Mouse (Mus musculus) CH12.LX (cell line): ENCODE results near the gene Ppil1. TPM values are rescaled to one million over a fixed set of nuclear protein-coding genes. Genes with fewer than 3 reads are reported as not detected.
A peak's percentile ranks its signal among the peaks of the same experiment; 100 is the strongest.

Source experiments
- DNase-seq: peaks from one replicate; pipeline ENCODE4 v3.0.0-alpha.2; 2013; ENCODE audit errors: extremely low read depth
- H3K27ac ChIP-seq: 2 replicates; pipeline ENCODE4 v1.5.1; 2012; ENCODE audit warnings: low read depth, mild to moderate bottlenecking, control low read depth, moderate library complexity; ENCODE audit not compliant: insufficient read depth
- H3K27me3 ChIP-seq: replicated peaks from 2 replicates; pipeline ENCODE3; 2012; ENCODE audit warnings: inconsistent platforms
- H3K36me3 ChIP-seq, 2 experiments: replicated peaks in 1 of 2; 2 replicates each; pipeline versions ENCODE3 to v1.6.1; 2012; ENCODE audit warnings: inconsistent platforms in 1 of 2, low read length in 1 of 2, mild to moderate bottlenecking in 1 of 2, mixed read lengths in 1 of 2, moderate library complexity in 1 of 2; ENCODE audit not compliant: control insufficient read depth in 1 of 2, insufficient read depth in 1 of 2
- H3K4me1 ChIP-seq, 2 experiments: 2 replicates each; pipeline ENCODE4 v1.6.1; 2012; ENCODE audit warnings: inconsistent platforms in 1 of 2, moderate library complexity in 1 of 2; ENCODE audit not compliant: insufficient read depth in 2 of 2, control insufficient read depth in 1 of 2
- H3K4me2 ChIP-seq: 2 replicates; pipeline ENCODE4 v1.6.1; 2012; ENCODE audit warnings: low read depth, mild to moderate bottlenecking, control low read depth; ENCODE audit not compliant: poor library complexity, insufficient read depth, severe bottlenecking
- H3K4me3 ChIP-seq, 3 experiments: fragments of 150-350 bp in 1 of 3; sonication (generic) in 1 of 3; replicated peaks in 1 of 3; 2 replicates each; pipeline versions ENCODE3 to v1.5.1; 2011 to 2012; ENCODE audit warnings: low read depth in 2 of 3, low read length in 2 of 3, mild to moderate bottlenecking in 2 of 3, moderate library complexity in 2 of 3, control low read depth in 1 of 3, improper control_type of control experiment in 1 of 3, inconsistent platforms in 1 of 3, mixed read lengths in 1 of 3; ENCODE audit not compliant: poor library complexity in 1 of 3
- H3K79me2 ChIP-seq: replicated peaks from 2 replicates; pipeline ENCODE4 v1.6.1; 2012; ENCODE audit warnings: mild to moderate bottlenecking, moderate library complexity; ENCODE audit not compliant: control insufficient read depth, poor library complexity, insufficient read depth, severe bottlenecking; ENCODE audit errors: extremely low read depth
- H3K9ac ChIP-seq: 2 replicates; pipeline ENCODE4 v1.6.1; 2012; ENCODE audit warnings: low read depth, mild to moderate bottlenecking, control low read depth, moderate library complexity; ENCODE audit not compliant: insufficient read depth
- H3K9me3 ChIP-seq: replicated peaks from 2 replicates; pipeline ENCODE3; 2012; ENCODE audit warnings: low read length, inconsistent platforms, mixed read lengths
- BHLHE40 ChIP-seq: IDR thresholded peaks from 2 replicates; pipeline ENCODE4 v1.6.1; 2011; ENCODE audit warnings: mild to moderate bottlenecking, low read depth, low read length, improper control_type of control experiment
- CHD2 ChIP-seq: IDR thresholded peaks from 2 replicates; pipeline ENCODE4 v1.6.1; 2011; ENCODE audit warnings: low read length, improper control_type of control experiment
- E2F4 ChIP-seq: IDR thresholded peaks from 2 replicates; pipeline ENCODE4 v1.6.1; 2011; ENCODE audit warnings: low read depth, low read length, improper control_type of control experiment; ENCODE audit not compliant: insufficient replicate concordance
- EP300 ChIP-seq: IDR thresholded peaks from 2 replicates; pipeline ENCODE4 v1.6.1; 2011; ENCODE audit warnings: low read length, improper control_type of control experiment
- ETS1 ChIP-seq: conservative IDR thresholded peaks from 2 replicates; pipeline ENCODE4 v1.6.1; 2012; ENCODE audit warnings: low read depth, mild to moderate bottlenecking, inconsistent platforms, low read length, improper control_type of control experiment, moderate library complexity
- JUN ChIP-seq: IDR thresholded peaks from 2 replicates; pipeline ENCODE4 v1.6.1; 2011; ENCODE audit warnings: low read depth, mild to moderate bottlenecking, low read length, improper control_type of control experiment, moderate library complexity; ENCODE audit not compliant: insufficient read depth
- KAT2A ChIP-seq: IDR thresholded peaks from 2 replicates; pipeline ENCODE4 v1.6.1; 2012; ENCODE audit warnings: low read length, improper control_type of control experiment, inconsistent platforms; ENCODE audit not compliant: insufficient replicate concordance
- MAFK ChIP-seq: IDR thresholded peaks from 2 replicates; pipeline ENCODE4 v1.6.1; 2011; ENCODE audit warnings: low read length, improper control_type of control experiment; ENCODE audit not compliant: insufficient replicate concordance
- MAZ ChIP-seq: IDR thresholded peaks from 2 replicates; pipeline ENCODE4 v1.6.1; 2012; ENCODE audit warnings: low read depth, mild to moderate bottlenecking, inconsistent platforms, low read length, improper control_type of control experiment, moderate library complexity
- MEF2A ChIP-seq: IDR thresholded peaks from 2 replicates; pipeline ENCODE4 v1.6.1; 2014; ENCODE audit warnings: low read depth, mild to moderate bottlenecking, inconsistent platforms, low read length, improper control_type of control experiment, borderline replicate concordance
- NELFE ChIP-seq: IDR thresholded peaks from 2 replicates; pipeline ENCODE4 v1.6.1; 2011; ENCODE audit warnings: low read depth, low read length, improper control_type of control experiment
- NRF1 ChIP-seq: IDR thresholded peaks from 2 replicates; pipeline ENCODE4 v1.6.1; 2014; ENCODE audit warnings: low read depth, mild to moderate bottlenecking, inconsistent platforms, low read length, improper control_type of control experiment, moderate library complexity
- POLR2A ChIP-seq: IDR thresholded peaks from 2 replicates; pipeline ENCODE4 v1.6.1; 2011; ENCODE audit warnings: low read depth, mild to moderate bottlenecking, improper control_type of control experiment, low read length
- POLR2AphosphoS2 ChIP-seq: IDR thresholded peaks from 2 replicates; pipeline ENCODE4 v1.6.1; 2011; ENCODE audit warnings: low read depth, low read length, improper control_type of control experiment
- SIN3A ChIP-seq: IDR thresholded peaks from 2 replicates; pipeline ENCODE4 v1.6.1; 2012; ENCODE audit warnings: low read length, improper control_type of control experiment, inconsistent platforms
- TBP ChIP-seq: conservative IDR thresholded peaks from 2 replicates; pipeline ENCODE4 v1.6.1; 2011; ENCODE audit warnings: low read depth, low read length, improper control_type of control experiment
- TCF12 ChIP-seq: IDR thresholded peaks from 2 replicates; pipeline ENCODE4 v1.6.1; 2014; ENCODE audit warnings: low read depth, mild to moderate bottlenecking, inconsistent platforms, low read length, improper control_type of control experiment
- USF1 ChIP-seq: IDR thresholded peaks from 2 replicates; pipeline ENCODE4 v1.6.1; 2014; ENCODE audit warnings: low read depth, mild to moderate bottlenecking, inconsistent platforms, low read length, improper control_type of control experiment
- ZC3H11A ChIP-seq: IDR thresholded peaks from 2 replicates; pipeline ENCODE4 v1.6.1; 2012; ENCODE audit warnings: low read depth, mild to moderate bottlenecking, inconsistent platforms, low read length, improper control_type of control experiment
- ZMIZ1 ChIP-seq: IDR thresholded peaks from 2 replicates; pipeline ENCODE4 v1.6.1; 2012; ENCODE audit warnings: low read depth, mild to moderate bottlenecking, inconsistent platforms, low read length, improper control_type of control experiment
- ZNF384 ChIP-seq: IDR thresholded peaks from 2 replicates; pipeline ENCODE4 v1.6.1; 2012; ENCODE audit warnings: low read depth, low read length, improper control_type of control experiment, inconsistent platforms
- dilution Hi-C: fragments of 300-500 bp; cut with MboI; formaldehyde crosslinking; loops from 2 replicates; pipeline ENCODE4 v1.14.3; 2020; ENCODE audit warnings: low sequenced_read_pairs; ENCODE audit not compliant: extremely low pct_unique_long_range_greater_than_20kb, extremely low pct_ligation_motif_present
- in situ Hi-C: fragments of 300-500 bp; cut with MboI; formaldehyde crosslinking; loops from 3 replicates; pipeline ENCODE4 v1.14.3; 2019; ENCODE audit warnings: low sequenced_read_pairs, low pct_ligation_motif_present, low pct_unique_long_range_greater_than_20kb, mixed read lengths
- polyA plus RNA-seq: library from polyadenylated mRNA; unstranded; fragments of >175 nt; gene quantifications from 2 replicates; pipeline ENCODE4 v1.2.1, GENCODE M21; 2012; ENCODE audit warnings: low read depth; ENCODE audit not compliant: insufficient read length
- total RNA-seq, 2 experiments: library from RNA; depleted of rRNA; stranded (reverse); fragments of 300-350 nt in 1 of 2; fragments of >200 nt in 1 of 2; gene quantifications; 2 replicates each; pipeline ENCODE4 v1.2.3; 2012 to 2014

Gene Ppil1
- total and polyA plus RNA-seq, 3 experiments: 97.2 to 143 (median 107) TPM

- TF ChIP-seq POLR2A: peak; percentile 79
- TF ChIP-seq EP300: no peak
- TF ChIP-seq ZNF384: no peak
- no peak for TF ChIP-seq ZC3H11A
- TF ChIP-seq USF1: no peak
- TF ChIP-seq POLR2AphosphoS2: no peak
- TF ChIP-seq MEF2A: peak; percentile 85
- peak; percentile 52; the same call in 1 of the 2 replicates for TF ChIP-seq E2F4
- no peak for TF ChIP-seq TBP
- peak; percentile 79 for TF ChIP-seq NELFE
- peak; percentile 92 for TF ChIP-seq TCF12
- peak; percentile 97 for TF ChIP-seq SIN3A
- TF ChIP-seq MAFK: no peak
- peak; percentile 63; the same call in 1 of the 2 replicates for TF ChIP-seq ZMIZ1
- TF ChIP-seq NRF1: peak; percentile 55
- peak; percentile 94 for TF ChIP-seq KAT2A
- no peak; the same call in 1 of the 2 replicates for TF ChIP-seq ETS1
- peak; percentile 62 for TF ChIP-seq BHLHE40
- no peak for TF ChIP-seq JUN
- TF ChIP-seq MAZ: peak; percentile 70
These were observed 4.8 kb upstream of the Ppil1 start, which contains the start of gene BC004004 (continued) for GRCm38 (mm10) chr17:29268682-29269348.

GRCm38 (mm10) chr17:29267931-29268681 is 4.1 kb upstream of the Ppil1 start:
- Histone ChIP-seq H3K36me3 (peaks cover 0 to under 1% of the 10 kb centered on the region in 2 experiments), H3K9ac (peak overlapping the region; percentile 20; the same call in 1 of the 2 replicates), H3K27me3 (no peaks in the 10 kb centered on the region), H3K27ac (no peak overlapping the region), H3K9me3 (no peaks in the 10 kb centered on the region), H3K4me3 (peak overlapping the region in 2 of 3 experiments; percentile 55 to 86), H3K79me2 (peaks cover 25% of the 10 kb centered on the region), H3K4me2 (peak overlapping the region; percentile 27), H3K4me1 (peaks cover 3 to 27% of the 10 kb centered on the region in 2 experiments; a peak in 2 of 4 replicates)
- no peak for DNase-seq
- no peak for TF ChIP-seq CHD2
- in situ Hi-C loops: no loop called here
- dilution Hi-C loops: no loop called here
